Mouse (Mus musculus): ENCODE measurements around the gene Ift20.
"Not testable (repeated sequence)": the region's sequence is repeated elsewhere in the genome, so short reads cannot be mapped to it uniquely, and the experiment has no call there.

Ift20 gene

DNA sequence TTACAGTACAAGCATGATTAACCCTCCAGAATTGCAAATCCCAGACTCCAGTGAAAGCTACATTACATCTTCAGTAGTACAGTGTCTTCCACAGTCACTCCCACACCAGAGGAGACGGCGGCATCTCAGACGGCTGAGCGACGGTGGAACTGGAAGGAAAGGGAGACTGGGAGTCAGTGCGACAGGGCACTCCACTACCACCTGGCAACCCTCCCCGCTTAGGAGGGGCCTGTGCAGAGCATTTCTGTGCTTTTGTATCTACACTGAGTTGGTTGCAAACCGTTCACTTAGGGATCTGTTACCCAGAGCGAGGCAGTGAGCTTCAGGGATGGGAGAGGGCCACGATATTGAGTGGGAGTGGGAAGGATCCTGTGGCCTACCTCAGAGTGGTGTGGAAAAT is 32.7 kb downstream of the Ift20 start:
- DNase-seq = no peak

DNA sequence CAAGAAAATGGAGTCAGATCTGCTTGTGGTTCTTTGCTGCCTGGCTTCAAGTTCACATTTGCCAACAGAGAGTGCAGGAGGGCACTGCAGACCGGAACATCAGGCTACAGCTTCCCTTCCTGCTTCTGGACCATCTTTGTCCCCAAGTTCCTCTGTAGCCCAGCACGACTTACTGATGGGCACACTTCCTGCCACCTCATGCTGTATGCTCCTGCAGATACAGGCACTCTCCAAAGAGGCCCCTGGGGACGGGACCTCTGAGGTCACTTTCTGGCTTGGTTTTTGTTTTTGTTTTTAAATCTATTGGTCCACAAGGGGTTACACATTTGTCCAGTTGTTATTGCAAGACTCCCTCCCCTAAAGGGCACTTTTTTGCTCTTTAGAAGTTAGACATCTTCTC is 33.6 kb downstream of the Ift20 start:
- no peak for DNase-seq

DNA sequence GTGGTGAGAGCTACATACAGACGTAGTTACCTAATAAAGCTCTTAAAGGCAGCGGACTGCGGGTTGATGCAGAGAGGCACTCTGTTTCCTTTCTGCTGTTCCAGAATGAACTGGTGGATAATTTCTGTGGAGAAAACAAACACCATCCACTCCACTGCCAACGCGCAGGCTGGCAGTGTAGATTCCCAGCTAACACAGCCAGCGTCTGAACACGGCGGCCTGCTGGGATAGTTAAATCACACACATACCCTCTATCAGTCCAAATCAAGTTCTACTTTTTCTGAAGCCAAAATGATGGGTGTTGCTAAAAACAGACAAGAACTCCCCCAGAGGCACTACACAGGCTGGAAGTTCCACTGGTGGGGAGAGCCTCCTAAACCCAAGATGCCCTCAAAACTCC is 35.3 kb downstream of the Ift20 start:
- DNase-seq = no peak

DNA sequence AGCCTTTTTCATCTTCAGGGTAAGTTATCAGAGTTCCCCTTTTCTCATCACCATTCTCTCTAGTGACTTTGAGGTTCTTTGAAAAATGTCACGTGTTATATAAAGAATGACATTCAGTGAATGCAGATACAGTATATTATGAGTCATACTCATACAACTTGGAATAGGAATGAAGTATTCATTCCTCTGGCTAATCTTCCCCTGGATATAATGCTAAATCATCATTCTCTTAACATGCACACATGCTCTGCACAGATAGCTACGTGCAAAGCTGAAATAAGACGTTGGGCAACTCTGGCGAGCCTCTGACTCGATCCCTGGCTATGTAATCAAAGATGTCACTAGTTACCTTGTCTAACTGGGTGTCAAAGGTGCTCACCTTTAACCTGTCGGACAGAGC is 35.7 kb downstream of the Ift20 start:
- DNase-seq = no peak

DNA sequence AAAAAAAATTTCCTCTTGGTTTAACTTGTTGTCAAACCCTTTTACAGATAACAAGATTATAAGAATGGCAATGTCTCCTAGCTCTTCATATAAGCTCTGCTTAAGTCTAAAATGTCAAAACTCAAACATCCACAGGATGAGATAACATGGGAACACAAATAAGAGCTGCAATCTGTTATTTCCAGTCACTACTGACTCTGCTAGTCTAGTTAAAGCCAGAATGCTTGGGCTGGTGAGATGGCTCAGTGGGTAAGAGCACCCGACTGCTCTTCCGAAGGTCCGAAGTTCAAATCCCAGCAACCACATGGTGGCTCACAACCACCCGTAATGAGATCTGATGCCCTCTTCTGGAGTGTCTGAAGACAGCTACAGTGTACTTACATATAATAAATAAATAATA is 37.9 kb downstream of the Ift20 start:
- not testable (repeated sequence) for DNase-seq

DNA sequence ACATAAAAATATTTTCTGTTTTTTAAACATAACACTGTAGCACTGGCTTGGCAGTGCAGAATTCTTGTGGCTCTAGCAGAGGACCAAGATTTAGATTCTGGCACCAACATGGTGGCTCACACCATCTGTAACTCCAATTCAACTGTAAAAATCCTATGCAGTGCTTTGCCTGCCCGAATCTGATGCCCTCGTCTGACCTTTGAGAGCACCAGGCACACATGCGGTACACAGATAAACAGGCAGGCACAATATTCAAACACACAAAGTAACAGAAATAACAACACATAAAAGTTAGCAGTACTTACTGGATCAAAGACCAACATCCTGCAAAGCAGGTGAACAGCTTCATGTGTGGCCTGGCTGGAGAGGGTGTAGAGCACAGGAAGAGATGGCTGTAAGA is 38.4 kb downstream of the Ift20 start:
- DNase-seq = no peak

DNA sequence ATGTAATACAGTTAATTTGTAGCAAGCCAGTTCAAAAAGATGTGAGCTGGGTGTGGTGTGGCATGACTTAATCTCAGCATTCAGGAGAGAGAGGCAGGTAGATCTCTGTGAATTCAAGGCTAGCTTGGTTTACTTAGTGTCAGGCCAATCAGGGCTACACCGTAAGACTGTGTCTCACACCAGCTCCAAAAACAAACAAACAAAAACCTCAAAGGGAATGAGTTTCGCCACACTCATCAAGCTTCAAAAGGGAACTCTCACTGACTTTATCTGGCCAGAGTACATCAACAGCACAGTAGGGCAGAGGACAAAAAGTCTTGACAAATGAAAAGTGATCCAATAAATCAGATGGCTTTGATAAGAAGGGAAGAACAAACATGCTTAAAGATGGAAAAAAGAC is 38.8 kb downstream of the Ift20 start:
- DNase-seq = no peak

DNA sequence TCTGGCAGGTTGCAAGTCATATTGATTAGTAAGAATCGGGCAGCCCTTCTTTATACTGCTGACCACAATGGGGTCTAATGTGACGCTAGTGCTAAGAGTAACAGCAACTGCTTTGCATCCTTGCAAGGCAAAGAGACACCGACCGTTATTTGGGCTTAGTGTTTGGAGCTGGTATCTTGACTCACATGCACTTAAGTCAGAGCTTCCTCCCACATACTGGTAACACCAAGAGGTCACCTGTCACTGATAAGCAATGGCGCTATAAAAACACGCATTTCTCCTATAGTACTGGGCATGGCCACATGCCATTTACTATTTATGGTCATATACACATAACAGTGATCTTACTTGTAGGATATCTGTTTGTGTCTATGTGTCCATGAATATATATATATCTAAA is 46.7 kb downstream of the Ift20 start:
- DNase-seq = no peak

DNA sequence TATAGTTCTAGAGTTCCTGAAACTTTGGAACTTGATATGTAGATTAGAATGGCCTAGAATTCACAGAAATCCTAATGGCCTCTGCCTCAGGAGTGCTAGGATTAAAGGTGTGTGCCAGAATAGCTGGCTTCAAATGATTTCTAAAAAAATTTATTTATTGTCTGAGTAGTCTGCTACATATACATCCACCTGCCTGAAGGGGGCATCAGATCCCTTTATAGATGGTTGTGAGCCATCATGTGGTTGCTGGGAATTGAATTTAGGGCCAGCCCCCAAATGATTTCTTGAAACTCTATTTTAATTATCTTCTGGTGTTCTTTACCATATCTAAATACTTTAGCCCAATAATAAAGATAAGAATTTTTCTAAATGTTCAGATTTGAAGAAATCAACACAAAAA is 49.9 kb downstream of the Ift20 start:
- peak; percentile 18 for DNase-seq

DNA sequence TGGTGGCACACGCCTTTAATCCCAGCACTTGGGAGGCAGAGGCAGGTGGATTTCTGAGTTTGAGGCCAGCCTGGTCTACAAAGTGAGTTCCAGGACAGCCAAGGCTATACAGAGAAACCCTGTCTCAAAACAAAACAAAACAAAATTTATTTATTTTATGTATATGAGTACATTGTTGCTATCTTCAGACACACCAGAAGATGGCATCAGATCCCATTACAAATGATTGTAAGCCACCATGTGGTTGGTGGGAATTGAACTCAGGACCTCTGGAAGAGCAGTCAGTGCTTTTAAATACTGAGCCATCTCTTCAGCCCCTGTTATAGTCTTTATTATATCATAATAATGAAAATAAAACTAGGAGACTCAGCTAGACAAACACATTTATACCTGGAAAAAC is 51.5 kb downstream of the Ift20 start:
- DNase-seq = not testable (repeated sequence)

All from thymus, postnatal 14 days (tissue).